Mouse (Mus musculus) kidney, embryonic 14.5 days (tissue): ENCODE results near the gene Il13. TPM values are rescaled to one million over a fixed set of nuclear protein-coding genes. Genes with fewer than 3 reads are reported as not detected.

Experiments
- ATAC-seq: fragments of 200-750 bp; cut with Nextera tagmentation; 2 replicates; pipeline ENCODE4 v1.8.0; 2017; ENCODE audit warnings: moderate number of reproducible peaks, mild to moderate bottlenecking, moderate TSS enrichment, moderate library complexity; ENCODE audit not compliant: low FRiP score, low TSS enrichment
- H3K27ac ChIP-seq: fragments of 300-500 bp; sonication (generic); 2 replicates; pipeline ENCODE4 v1.5.1; 2014; ENCODE audit warnings: low read depth, mild to moderate bottlenecking, low read length, moderate library complexity, mixed read lengths
- H3K27me3 ChIP-seq: fragments of 300-500 bp; sonication (generic); 2 replicates; pipeline ENCODE4 v1.6.1; 2014; ENCODE audit warnings: mild to moderate bottlenecking, low read length; ENCODE audit not compliant: control insufficient read depth, insufficient read depth
- H3K36me3 ChIP-seq: fragments of 300-500 bp; sonication (generic); 2 replicates; pipeline ENCODE4 v1.6.1; 2014; ENCODE audit warnings: low read length, mixed read lengths; ENCODE audit not compliant: control insufficient read depth, insufficient read depth
- H3K4me1 ChIP-seq: fragments of 300-500 bp; sonication (generic); 2 replicates; pipeline ENCODE4 v1.6.1; 2014; ENCODE audit warnings: low read length, mixed read lengths; ENCODE audit not compliant: control insufficient read depth, insufficient read depth
- H3K4me2 ChIP-seq: fragments of 300-500 bp; sonication (generic); replicated peaks from 2 replicates; pipeline ENCODE4 v1.6.1; 2014; ENCODE audit warnings: low read depth, mild to moderate bottlenecking, low read length
- H3K4me3 ChIP-seq: fragments of 300-500 bp; sonication (generic); 2 replicates; pipeline ENCODE4 v1.5.1; 2014; ENCODE audit warnings: mild to moderate bottlenecking, low read length
- H3K9ac ChIP-seq: fragments of 300-500 bp; sonication (generic); 2 replicates; pipeline ENCODE4 v1.6.1; 2014; ENCODE audit warnings: low read depth, mild to moderate bottlenecking, low read length, moderate library complexity
- H3K9me3 ChIP-seq: fragments of 300-500 bp; sonication (generic); 2 replicates; pipeline ENCODE4 v1.6.1; 2016; ENCODE audit warnings: low read length; ENCODE audit not compliant: control insufficient read depth
- WGBS: fragments of 180-500 bp; shearing (Covaris S2); extraction: QIAGEN DNeasy Blood & Tissue Kit; methylation state at CpG from one replicate; pipeline ENCODE4 v1.1.7; 2014; 5-methylcytosine and 5-hydroxymethylcytosine counted together
- polyA plus RNA-seq: library from polyadenylated mRNA; unstranded; fragments of >200 nt; fragmentation: Nextera tagmentation; extraction: Ambion mirVana; gene quantifications from 2 replicates; pipeline ENCODE4 v1.2.1, GENCODE M21; 2014

Gene Il13
- polyA plus RNA-seq, 1 experiment from 2014 or later = not detected

DNA sequence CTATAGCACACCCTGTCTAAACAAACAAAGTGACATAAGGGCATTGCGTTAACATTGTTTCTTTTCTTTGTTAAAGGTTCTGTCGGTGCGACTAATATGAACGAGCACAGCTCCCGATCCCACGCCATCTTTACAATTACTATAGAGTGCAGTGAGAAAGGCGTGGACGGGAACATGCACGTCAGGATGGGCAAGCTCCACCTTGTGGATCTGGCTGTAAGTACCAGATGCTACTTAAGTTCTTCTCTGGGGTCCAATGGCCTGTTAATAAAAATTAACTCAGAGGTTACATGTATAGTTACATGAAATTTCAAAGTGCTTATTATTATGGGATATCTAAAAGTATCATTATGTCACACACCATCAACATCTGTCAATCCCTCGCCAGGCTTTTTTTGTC, 51.4 kb downstream of the Il13 start:
- Histone ChIP-seq H3K9me3 (no peaks in the 10 kb centered on the region), H3K27me3 (no peaks in the 10 kb centered on the region), H3K36me3 (peaks cover 50% of the 10 kb centered on the region; the same call in 1 of the 2 replicates), H3K4me3 (no peak overlapping the region), H3K4me1 (no peaks in the 10 kb centered on the region), H3K4me2 (no peak overlapping the region), H3K27ac (no peak overlapping the region), H3K9ac (no peak overlapping the region)
- 87% methylated on average over 10 of the region's 10 CpGs for WGBS
- ATAC-seq = no peak

Other genes with a start within 250 kb of the Il13 start
- gene Leap2, start 211.5 kb downstream of the Il13 start, polyA plus RNA-seq = not detected in 2 replicates
- 574 and 755 TPM in 2 replicates for gene Uqcrq, start 203.9 kb downstream of the Il13 start, polyA plus RNA-seq
- gene Gdf9, start 203.7 kb downstream of the Il13 start, polyA plus RNA-seq = 0.70 and 1.2 TPM in 2 replicates
- 0.16 TPM in 1 of 2 replicates, not detected in the other for gene Gm10447, start 177.6 kb downstream of the Il13 start, polyA plus RNA-seq
- gene Shroom1, start 177.5 kb downstream of the Il13 start, polyA plus RNA-seq = 1.2 and 1.9 TPM in 2 replicates
- gene Gm9837, start 164.2 kb downstream of the Il13 start, polyA plus RNA-seq = not detected in 2 replicates
- gene Gm9945, start 154.5 kb downstream of the Il13 start, polyA plus RNA-seq = not detected in 2 replicates
- 0.09 and 0.14 TPM in 2 replicates for gene Sowaha, start 154.4 kb downstream of the Il13 start, polyA plus RNA-seq
- gene Sept8, start 115.4 kb downstream of the Il13 start, polyA plus RNA-seq = 13.7 and 21.3 TPM in 2 replicates
- gene Kif3a, start 67.3 kb downstream of the Il13 start, polyA plus RNA-seq = 65.3 and 71.0 TPM in 2 replicates
- 1.3 and 1.5 TPM in 2 replicates for gene Il4, start 16.0 kb downstream of the Il13 start, polyA plus RNA-seq
- gene Rad50, start 72.6 kb upstream of the Il13 start, polyA plus RNA-seq = 18.3 and 26.4 TPM in 2 replicates
- gene Il5, start 86.1 kb upstream of the Il13 start, polyA plus RNA-seq = not detected in 2 replicates
- 9.7 and 13.2 TPM in 2 replicates for gene Irf1, start 135.3 kb upstream of the Il13 start, polyA plus RNA-seq
- 0.44 TPM in 1 of 2 replicates, not detected in the other for gene Gm17334, start 138.5 kb upstream of the Il13 start, polyA plus RNA-seq
- gene Gm12216, start 224.6 kb upstream of the Il13 start, polyA plus RNA-seq = 1.1 TPM in 2 replicates